Mouse (Mus musculus) retina, embryonic 14.5 days (tissue): Measurements from ENCODE around the gene Ccdc59.

Experiments
- DNase-seq: peaks from one replicate; pipeline ENCODE4 v3.0.0-alpha.2; 2015; ENCODE audit warnings: low spot score

The Ccdc59 gene

GRCm38 (mm10) chr10:105840928-105841888, at the start of gene Ccdc59, which contains the start of gene Mettl25:
TSS of gene Ccdc59 (plus strand) at chr10:105841067.
TSS of gene Mettl25 (minus strand) at chr10:105841380.
- DNase-seq = peak; percentile 98

GRCm38 (mm10) chr10:105793776-105794552, 46.9 kb upstream of the Ccdc59 start:
- DNase-seq = no peak

DNA sequence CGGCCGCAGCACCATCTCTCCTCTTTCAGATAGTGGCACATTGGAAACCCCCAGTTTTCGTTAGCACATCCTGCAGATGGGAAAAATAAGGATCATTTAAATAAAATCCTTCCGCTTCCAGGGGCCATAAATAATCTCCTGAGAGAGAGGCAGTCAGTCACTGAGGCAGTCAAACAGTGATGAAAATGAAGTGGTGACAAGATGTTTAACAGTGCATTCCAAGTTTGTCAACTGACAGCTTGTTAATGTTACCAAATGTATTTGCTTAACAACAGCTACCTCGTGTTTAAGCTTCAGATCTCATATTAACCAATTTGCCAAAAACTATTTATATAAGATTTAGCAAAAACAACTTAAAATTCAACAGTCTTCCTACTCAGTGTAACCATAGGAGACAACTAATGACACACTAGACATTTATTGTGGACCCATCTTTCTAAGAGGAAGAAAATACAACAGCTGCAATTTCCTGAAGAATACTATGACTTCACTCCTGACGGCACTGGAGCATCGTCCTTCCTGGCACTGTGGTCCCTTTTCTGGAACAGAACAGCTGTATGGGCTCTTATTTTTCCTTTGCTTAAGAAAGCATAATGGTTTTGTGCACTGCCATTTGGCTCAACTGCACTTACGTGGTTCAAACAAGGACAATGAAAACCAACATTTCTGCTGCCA, 43.5 kb upstream of the Ccdc59 start:
- DNase-seq = no peak

GRCm38 (mm10) chr10:105801147-105801546, 39.7 kb upstream of the Ccdc59 start:
- no peak for DNase-seq

GRCm38 (mm10) chr10:105802132-105802531, 38.7 kb upstream of the Ccdc59 start:
- DNase-seq = no peak

- DNase-seq = no peak
These were observed 37.4 kb upstream of the Ccdc59 start for GRCm38 (mm10) chr10:105803461-105803860.

- no peak for DNase-seq
These were observed 34.4 kb upstream of the Ccdc59 start for GRCm38 (mm10) chr10:105806259-105807010.

DNA sequence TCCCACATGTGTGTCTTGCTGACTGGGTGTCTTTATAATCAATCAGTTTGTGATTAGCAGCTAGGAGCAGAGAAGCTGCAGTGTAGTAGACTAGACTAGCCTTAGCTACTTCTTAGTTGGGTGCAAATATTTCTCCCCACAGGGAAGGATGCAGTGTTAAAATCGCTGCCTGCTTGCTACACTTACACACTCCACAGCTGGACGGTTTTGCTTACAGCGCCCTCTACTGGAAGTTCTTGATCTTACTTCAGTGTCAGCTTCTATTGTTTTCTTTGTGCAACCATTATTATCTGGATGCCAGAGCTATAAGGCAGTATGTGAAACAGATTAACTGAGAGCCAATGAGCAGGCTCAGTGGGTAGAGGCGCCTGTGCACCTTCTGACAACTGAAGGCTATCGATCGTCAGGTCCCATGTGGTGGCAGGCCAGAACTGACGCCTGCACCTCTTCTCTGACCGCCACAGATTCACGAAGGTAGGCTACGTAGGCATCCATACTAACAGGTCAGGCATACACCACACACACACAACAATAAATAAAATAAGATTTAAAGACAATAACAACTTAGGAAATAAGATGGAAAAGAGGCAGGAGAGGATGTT, 6.1 kb upstream of the Ccdc59 start:
- peak; percentile 72 for DNase-seq

DNA sequence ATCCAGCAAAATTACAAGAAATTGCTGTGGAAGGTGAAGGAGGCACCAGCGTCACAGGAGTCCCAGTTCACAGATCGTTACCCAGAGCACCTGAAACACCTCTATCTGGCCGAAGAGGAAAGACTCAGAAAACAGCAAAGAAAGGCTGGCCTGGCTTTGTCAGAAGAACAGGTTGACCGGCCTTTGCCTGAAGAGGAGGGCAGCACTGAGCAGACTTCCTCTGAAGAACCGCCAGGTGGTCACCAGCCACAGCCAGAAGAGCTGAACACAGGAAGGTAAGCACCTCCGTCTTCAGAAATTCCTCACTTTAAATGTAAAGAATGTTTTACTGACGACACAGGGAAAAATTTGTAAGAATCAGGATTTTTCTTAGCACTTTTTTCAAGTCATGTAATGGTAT, 1.7 kb downstream of the Ccdc59 start:
- no peak for DNase-seq

DNA sequence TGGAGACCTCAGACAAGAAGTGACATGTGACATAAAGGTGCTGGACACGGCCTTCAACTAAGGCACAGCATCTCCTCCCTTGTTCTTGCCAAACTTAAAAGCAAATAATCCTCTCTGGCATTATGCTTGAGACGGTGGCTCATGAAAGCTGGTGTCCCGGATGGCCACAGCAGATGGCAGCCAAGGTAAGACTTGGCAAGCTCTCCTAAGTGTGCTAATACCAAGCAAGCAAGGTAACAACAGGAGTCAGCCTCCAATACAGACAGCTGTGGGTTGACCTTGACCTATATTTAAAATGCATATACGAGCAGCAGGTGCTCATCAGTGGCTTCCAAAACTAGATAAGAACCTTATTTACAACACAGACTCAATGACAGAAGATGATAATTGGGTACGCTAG, 9.4 kb downstream of the Ccdc59 start:
- no peak for DNase-seq

- DNase-seq = no peak
These were observed 10.3 kb downstream of the Ccdc59 start for GRCm38 (mm10) chr10:105851136-105851535.

DNA sequence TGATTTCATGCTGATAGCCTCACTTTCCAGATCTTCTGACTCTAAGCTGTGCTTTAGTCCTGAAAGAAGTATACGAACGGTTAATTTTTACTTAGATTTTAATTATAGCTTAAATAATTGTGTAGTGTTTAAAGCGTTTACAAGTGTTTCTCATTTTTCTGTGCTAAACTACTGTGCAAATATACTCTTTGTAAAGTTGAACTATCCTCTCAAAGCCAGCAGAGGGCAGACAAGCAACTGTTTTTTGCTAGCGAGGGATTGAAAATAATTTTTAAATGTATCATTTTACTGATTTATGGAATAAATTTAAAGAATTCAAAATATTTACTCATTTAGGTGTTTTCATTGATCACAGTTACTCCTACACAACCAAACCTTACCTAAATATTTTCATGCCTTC, 26.4 kb downstream of the Ccdc59 start:
- DNase-seq = peak; percentile 62
